Mouse (Mus musculus): ENCODE measurements around the gene Upk3bl. TPM values are rescaled to one million over a fixed set of nuclear protein-coding genes. Genes with fewer than 3 reads are reported as not detected.

Gene Upk3bl
- polyA plus RNA-seq (2015; fragmentation: Nextera tagmentation; extraction: Ambion mirVana) = 0.22 and 0.43 TPM in 2 replicates

DNA sequence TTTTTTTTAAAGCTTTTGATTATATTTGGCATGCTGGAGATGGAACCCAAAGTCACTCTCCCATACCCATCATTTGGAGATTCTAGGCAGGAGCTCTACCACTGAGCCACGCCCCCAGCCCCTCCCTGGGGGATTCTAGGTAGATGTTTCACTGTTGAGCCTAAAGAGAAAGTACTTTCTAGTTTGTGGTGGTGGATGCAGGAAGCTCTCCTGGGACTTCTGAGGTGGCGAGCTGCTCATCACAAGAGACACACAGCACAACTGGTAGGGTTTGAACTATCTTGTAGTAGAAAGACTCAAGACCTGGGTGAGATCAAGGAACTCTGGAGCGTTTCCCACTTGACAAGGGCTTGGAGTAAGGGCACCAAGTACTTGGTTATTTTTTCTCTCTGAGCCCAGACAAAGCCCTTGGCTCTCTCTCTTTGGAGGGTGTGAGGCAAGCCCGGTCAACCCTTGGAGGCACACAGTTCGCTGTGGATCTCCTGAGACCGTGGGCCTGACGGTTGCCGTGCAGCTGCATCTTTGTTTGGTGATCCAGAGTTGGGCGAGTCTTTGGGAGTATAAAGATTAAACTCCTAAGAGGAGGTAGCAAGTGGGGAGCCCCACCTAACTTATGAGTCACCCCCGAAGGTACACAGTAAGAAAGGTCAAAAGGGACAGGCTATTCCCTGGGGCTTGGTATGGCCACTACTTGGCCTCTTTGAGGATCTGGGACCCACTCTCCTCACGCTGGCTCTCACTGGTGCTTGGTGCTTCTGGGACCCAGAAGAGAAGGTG lies at the start of gene Upk3bl:
Upk3bl (plus strand) TSS at position 192 of the 777 bp plus-strand sequence.
- no peaks in the 10 kb centered on the region for H3K36me3 ChIP-seq
- peaks cover 9% of the 10 kb centered on the region for H3K4me1 ChIP-seq (replicated peaks)
- H3K4me3 ChIP-seq = no peak within 1 kb of the TSS
- no peaks in the 10 kb centered on the region for H3K27me3 ChIP-seq
- no peak for ATAC-seq (ENCODE audit: low FRiP score, low read depth)
- WGBS = 93% methylated on average over 11 of the region's 11 CpGs
- H3K9ac ChIP-seq = no peak within 1 kb of the TSS
- H3K27ac ChIP-seq (replicated peaks) = no peak within 1 kb of the TSS
- no peaks in the 10 kb centered on the region for H3K9me3 ChIP-seq
- H3K4me2 ChIP-seq = no peak within 1 kb of the TSS

DNA sequence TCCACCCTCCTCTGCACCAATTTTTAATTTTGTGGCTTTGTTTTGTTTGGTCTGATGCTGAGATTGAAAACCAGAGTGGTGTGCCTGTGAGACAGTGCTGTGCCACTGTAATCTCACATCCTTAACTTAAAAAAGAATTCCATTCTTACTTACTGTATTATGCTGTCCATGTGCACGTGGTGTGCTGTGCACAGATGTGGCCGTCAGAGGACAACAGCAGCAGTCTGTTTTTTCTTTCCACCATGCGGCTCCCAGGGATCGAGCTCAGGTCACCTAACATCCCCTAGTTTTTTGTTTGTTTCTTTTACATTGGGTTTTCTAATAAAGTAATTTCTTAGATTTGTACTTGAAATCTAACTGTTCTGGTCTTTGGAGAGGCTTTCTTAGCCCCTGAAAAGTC lies 49.8 kb upstream of the Upk3bl start:
- H3K27ac ChIP-seq (replicated peaks) = no peak overlapping the region
- 80% methylated on average over 4 of the region's 4 CpGs for WGBS
- H3K4me2 ChIP-seq = no peak overlapping the region
- no peaks in the 10 kb centered on the region for H3K9me3 ChIP-seq
- no peak for ATAC-seq (ENCODE audit: low FRiP score, low read depth)
- H3K4me1 ChIP-seq (replicated peaks) = peaks cover 4% of the 10 kb centered on the region; the same call in 1 of the 2 replicates
- H3K9ac ChIP-seq = no peak overlapping the region
- H3K4me3 ChIP-seq = no peak overlapping the region
- H3K27me3 ChIP-seq = no peaks in the 10 kb centered on the region
- H3K36me3 ChIP-seq = no peaks in the 10 kb centered on the region; the same call in 1 of the 2 replicates

DNA sequence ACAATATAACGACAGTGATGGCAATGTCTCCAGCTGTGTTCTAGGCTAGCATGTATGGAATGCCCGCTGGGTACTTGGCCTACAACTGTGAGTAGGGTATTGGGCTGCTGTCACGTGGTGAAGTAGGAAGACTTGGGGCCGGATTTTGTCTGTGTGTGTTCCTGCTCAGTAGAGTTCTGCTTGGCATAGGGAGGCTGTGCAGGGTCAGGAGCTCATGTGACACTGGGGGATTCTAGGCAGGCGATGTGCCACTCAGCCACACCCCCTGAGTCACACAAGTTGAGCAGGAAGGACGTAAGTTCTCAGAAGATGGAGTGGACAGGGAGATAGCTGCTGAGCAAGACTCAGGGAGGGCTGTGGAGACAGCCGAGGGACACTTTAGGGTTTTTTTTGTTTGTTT lies 46.5 kb upstream of the Upk3bl start:
- no peaks in the 10 kb centered on the region for H3K27me3 ChIP-seq
- no peaks in the 10 kb centered on the region for H3K9me3 ChIP-seq
- H3K4me3 ChIP-seq = no peak overlapping the region
- H3K27ac ChIP-seq (replicated peaks) = no peak overlapping the region
- peaks cover 3% of the 10 kb centered on the region; the same call in 1 of the 2 replicates for H3K4me1 ChIP-seq (replicated peaks)
- peaks cover 24% of the 10 kb centered on the region for H3K36me3 ChIP-seq
- ATAC-seq (ENCODE audit: low FRiP score, low read depth) = no peak
- no peak overlapping the region for H3K4me2 ChIP-seq
- H3K9ac ChIP-seq = no peak overlapping the region
- WGBS = 82% methylated on average over 7 of the region's 7 CpGs

DNA sequence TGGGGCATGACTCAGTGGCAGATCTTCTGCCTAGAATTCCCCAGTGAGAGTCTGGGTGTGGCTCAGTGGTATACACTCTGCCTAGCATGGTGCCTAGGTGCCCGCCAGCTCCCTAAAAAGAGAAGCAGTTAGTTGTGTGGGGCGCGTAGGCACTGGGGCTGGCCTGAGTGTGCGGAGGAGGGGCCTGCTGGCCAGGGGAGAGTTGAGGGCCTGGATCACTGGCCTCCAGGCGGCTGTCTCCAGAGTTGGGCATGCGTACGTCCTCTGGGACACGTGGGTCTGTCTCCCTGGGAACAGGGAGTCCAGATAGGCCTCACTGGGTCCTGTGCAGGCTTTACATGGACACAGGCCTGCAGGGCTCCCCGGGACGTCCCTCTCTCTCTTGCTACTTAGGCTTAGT lies 39.4 kb upstream of the Upk3bl start:
- H3K4me3 ChIP-seq = no peak overlapping the region
- peaks cover 35% of the 10 kb centered on the region for H3K36me3 ChIP-seq
- H3K4me2 ChIP-seq = no peak overlapping the region
- H3K9me3 ChIP-seq = no peaks in the 10 kb centered on the region
- no peak overlapping the region for H3K27ac ChIP-seq (replicated peaks)
- 80% methylated on average over 10 of the region's 10 CpGs for WGBS
- H3K4me1 ChIP-seq (replicated peaks) = peaks cover 14% of the 10 kb centered on the region; the same call in 1 of the 2 replicates
- no peaks in the 10 kb centered on the region for H3K27me3 ChIP-seq
- no peak overlapping the region for H3K9ac ChIP-seq
- ATAC-seq (ENCODE audit: low FRiP score, low read depth) = no peak

DNA sequence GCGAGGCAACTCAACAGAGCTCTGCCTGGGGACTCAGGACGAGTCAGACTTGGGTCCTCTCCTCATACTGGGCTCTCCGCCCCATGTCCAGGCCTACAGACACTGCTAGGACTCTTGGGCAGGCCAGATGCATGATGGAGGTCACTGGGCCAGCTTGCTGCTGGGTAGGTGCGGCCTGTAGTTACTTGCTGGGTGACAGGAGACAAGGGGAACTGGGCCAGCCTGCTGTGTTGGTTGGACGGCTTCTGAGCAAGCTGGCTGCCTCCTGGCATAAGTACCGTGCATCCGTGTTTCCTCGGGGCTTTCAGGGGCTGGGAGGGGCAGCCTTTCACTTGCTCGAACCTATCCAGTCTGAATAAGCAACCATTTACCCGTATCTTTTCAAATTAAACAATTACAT lies 38.7 kb upstream of the Upk3bl start:
- Histone ChIP-seq H3K9ac (no peak overlapping the region), H3K4me3 (no peak overlapping the region), H3K36me3 (peaks cover 31% of the 10 kb centered on the region), H3K27ac (replicated peaks) (peak overlapping the region; percentile 31; the same call in 1 of the 2 replicates), H3K4me2 (no peak overlapping the region), H3K9me3 (no peaks in the 10 kb centered on the region), H3K4me1 (replicated peaks) (peaks cover 14% of the 10 kb centered on the region; the same call in 1 of the 2 replicates), H3K27me3 (no peaks in the 10 kb centered on the region)
- 69% methylated on average over 10 of the region's 10 CpGs for WGBS
- no peak for ATAC-seq (ENCODE audit: low FRiP score, low read depth)

DNA sequence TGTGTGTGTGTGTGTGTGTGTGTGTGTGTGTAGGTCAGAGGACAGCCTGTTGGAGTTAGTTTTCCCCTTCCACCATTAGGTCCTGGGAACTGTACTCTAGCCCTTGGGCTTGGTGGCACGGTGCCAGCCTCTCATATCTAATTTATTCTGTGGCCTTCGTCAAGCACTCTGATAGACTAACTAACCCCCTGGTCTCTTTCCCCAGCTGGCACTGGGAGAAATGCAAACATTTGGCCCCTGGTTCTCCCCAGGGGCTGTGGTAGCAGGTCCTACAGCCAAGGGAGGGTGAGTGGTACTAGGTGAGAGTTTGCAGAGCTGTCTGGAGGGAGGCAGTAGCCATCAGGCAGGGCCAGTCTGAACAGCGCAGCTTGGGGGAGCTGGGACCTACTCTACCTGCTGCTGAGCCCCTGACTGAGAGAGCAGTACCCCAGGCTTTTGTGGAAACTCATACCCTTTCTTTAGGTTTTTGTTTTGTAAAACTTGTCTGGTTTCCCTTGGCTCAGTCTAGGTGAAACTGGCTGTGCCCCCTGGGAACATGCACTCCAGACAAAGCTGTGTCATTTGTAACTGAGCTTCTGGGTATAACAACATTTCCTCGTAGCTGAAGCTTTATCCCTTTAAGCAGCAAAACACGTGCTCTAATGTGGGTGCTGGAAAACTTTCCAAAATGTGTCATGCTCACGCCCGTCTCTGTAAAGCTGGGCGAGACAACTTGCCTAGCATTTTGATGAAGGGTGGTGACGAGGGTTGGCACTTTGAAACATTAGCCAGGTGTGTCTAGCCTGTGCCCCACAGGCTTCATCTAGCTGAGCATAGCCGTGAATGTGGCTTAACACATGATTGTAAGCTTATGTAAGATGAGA lies 38.0 kb upstream of the Upk3bl start:
- Histone ChIP-seq H3K27me3 (no peaks in the 10 kb centered on the region), H3K4me3 (no peak overlapping the region), H3K9ac (no peak overlapping the region), H3K4me1 (replicated peaks) (peaks cover 14% of the 10 kb centered on the region; the same call in 1 of the 2 replicates), H3K36me3 (peaks cover 26% of the 10 kb centered on the region), H3K4me2 (no peak overlapping the region), H3K9me3 (no peaks in the 10 kb centered on the region), H3K27ac (replicated peaks) (0 out of 2 replicates have a peak overlapping the region, but pooled peaks have one; percentile 7)
- ATAC-seq (ENCODE audit: low FRiP score, low read depth) = no peak
- WGBS = 66% methylated on average over 10 of the region's 10 CpGs

DNA sequence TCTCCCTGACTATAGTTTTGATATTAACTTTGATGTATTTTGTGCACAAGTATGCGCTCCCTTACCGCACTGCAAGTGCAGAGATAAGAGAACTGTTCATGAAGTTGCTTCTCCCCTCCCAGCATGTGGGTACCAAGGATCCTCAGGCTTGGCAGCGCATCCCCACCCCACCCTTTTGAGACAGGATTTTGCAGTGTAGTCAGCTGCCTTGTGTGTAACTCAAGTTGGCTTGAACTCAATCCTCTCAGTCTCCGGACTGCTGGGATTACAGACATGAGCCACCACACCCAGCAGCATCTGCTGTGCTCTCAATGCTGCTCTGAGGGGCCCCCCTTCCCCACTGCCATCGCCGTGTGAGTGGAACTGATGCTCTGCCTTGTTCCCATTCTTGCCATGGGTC lies 37.0 kb upstream of the Upk3bl start:
- no peak overlapping the region for H3K9ac ChIP-seq
- WGBS = 73% methylated on average over 6 of the region's 6 CpGs
- H3K36me3 ChIP-seq = peaks cover 20% of the 10 kb centered on the region; the same call in 1 of the 2 replicates
- H3K9me3 ChIP-seq = no peaks in the 10 kb centered on the region
- no peaks in the 10 kb centered on the region for H3K27me3 ChIP-seq
- no peak overlapping the region for H3K4me3 ChIP-seq
- no peak overlapping the region for H3K4me2 ChIP-seq
- H3K4me1 ChIP-seq (replicated peaks) = peaks cover 14% of the 10 kb centered on the region; the same call in 1 of the 2 replicates
- no peak for ATAC-seq (ENCODE audit: low FRiP score, low read depth)
- no peak overlapping the region for H3K27ac ChIP-seq (replicated peaks)

DNA sequence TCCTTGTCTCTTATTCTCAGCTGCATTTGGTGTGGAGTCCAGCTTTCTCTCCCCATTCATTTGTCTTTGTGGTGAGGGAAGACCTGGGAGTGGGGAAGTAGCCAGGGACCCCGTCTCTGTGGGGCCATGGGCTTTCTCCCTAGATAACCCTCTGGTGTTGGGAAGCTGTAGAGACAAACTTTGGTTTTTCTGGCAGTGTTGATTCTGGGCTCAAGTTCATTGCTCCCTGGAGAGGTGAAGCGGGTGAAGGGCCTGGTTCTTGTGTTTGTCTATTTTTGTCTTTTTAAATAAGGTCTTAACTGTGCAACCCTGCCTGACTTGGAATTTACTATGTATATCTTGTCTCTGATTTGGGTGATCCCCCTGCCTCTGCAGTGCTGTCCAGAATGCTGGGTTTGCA lies 35.6 kb upstream of the Upk3bl start:
- Histone ChIP-seq H3K4me2 (no peak overlapping the region), H3K36me3 (0 out of 2 replicates have a peak, but pooled peaks cover 7% of the 10 kb centered on the region), H3K9ac (no peak overlapping the region), H3K27ac (replicated peaks) (no peak overlapping the region), H3K27me3 (no peaks in the 10 kb centered on the region), H3K9me3 (no peaks in the 10 kb centered on the region), H3K4me3 (no peak overlapping the region), H3K4me1 (replicated peaks) (peaks cover 14% of the 10 kb centered on the region; the same call in 1 of the 2 replicates)
- ATAC-seq (ENCODE audit: low FRiP score, low read depth) = no peak
- WGBS = 86% methylated on average over 2 of the region's 2 CpGs

DNA sequence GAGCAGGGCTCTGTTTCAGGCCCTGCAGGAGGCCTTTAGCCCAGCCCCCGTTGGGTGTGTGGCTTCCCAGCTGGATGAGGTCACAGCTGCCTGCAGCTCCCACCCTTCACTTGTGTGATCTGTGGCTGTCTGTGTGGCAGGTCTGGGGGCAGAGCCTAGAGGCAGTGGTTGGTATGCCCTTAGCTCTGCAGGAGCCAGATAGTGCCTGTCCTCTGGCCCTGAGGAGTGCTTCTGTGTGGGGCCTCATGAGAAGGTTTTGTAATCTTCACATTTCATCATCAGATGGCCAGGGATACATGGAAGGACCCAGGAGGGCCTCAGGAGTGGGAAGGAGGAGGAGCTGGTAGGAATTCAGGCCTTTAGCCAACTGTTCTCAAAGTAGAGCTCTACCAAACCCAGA lies 34.4 kb upstream of the Upk3bl start:
- 63% methylated on average over 1 of the region's 1 CpGs for WGBS
- Histone ChIP-seq H3K36me3 (0 out of 2 replicates have a peak, but pooled peaks cover 5% of the 10 kb centered on the region), H3K9ac (no peak overlapping the region), H3K4me1 (replicated peaks) (peaks cover 14% of the 10 kb centered on the region; the same call in 1 of the 2 replicates), H3K4me3 (no peak overlapping the region), H3K27me3 (no peaks in the 10 kb centered on the region), H3K27ac (replicated peaks) (no peak overlapping the region), H3K4me2 (no peak overlapping the region), H3K9me3 (no peaks in the 10 kb centered on the region)
- ATAC-seq (ENCODE audit: low FRiP score, low read depth) = no peak

DNA sequence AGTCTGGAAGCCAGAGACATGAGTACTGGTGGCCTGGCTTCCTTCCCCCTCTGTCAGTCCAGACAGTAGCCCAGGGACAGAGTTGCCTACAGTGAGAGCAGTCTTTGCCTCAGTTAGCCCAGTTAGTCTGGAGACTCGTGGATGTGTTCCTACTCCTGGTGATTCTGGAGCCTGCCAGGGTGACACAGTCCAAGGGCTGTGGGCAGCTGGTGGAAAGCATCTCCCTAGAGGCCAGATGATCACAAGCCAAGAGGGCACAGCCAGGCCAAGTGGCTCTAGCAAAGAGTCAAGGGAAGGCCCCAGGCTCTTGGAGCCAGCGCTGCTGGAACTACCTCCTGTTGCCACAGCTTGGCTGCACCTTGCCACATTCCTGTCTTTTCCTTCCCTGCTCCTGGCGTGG lies 28.6 kb upstream of the Upk3bl start:
- Histone ChIP-seq H3K9ac (no peak overlapping the region), H3K4me1 (replicated peaks) (no peaks in the 10 kb centered on the region), H3K36me3 (peaks cover 28% of the 10 kb centered on the region), H3K4me3 (no peak overlapping the region), H3K27me3 (no peaks in the 10 kb centered on the region), H3K9me3 (no peaks in the 10 kb centered on the region), H3K27ac (replicated peaks) (no peak overlapping the region), H3K4me2 (no peak overlapping the region)
- no peak for ATAC-seq (ENCODE audit: low FRiP score, low read depth)
- WGBS = 87% methylated on average over 3 of the region's 3 CpGs

DNA sequence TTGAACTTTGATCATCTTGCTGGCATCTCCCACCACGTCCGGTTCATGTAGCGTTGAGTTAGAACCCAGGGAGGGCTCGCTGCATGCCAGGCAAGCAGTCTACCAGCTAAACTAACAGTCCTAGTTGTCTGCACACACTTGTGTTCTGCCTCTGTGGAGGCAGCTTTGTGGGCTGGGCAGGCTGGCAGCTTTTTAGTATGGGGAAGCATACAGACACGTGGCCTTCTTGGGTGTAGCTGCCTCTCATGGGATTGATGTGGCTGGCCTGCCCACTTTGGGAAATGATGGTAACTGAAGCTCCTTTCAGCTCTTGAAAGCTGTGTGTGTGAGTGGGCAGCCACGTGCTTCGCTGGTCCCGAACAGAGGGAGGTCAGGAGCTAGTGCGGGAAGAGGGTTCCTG lies 27.4 kb upstream of the Upk3bl start:
- 83% methylated on average over 9 of the region's 9 CpGs for WGBS
- H3K4me2 ChIP-seq = no peak overlapping the region

More for the DNA sequence above, 27.4 kb upstream of the Upk3bl start:
- Histone ChIP-seq H3K27ac (replicated peaks) (no peak overlapping the region), H3K9ac (no peak overlapping the region), H3K4me1 (replicated peaks) (no peaks in the 10 kb centered on the region), H3K36me3 (peaks cover 36% of the 10 kb centered on the region), H3K4me3 (no peak overlapping the region), H3K27me3 (no peaks in the 10 kb centered on the region), H3K9me3 (no peaks in the 10 kb centered on the region)
- ATAC-seq (ENCODE audit: low FRiP score, low read depth) = no peak
